Mouse (Mus musculus): Measurements from ENCODE around the gene Rpia.
A peak's percentile ranks its signal among the peaks of the same experiment; 100 is the strongest.

- TF ChIP-seq CTCF (IDR thresholded peaks at IDR 0.05; ENCODE audit: control insufficient read depth, insufficient read depth, insufficient read length) (peak; percentile 66), MAX (IDR thresholded peaks at IDR 0.05) (no peak), CEBPB (IDR thresholded peaks at IDR 0.05; ENCODE audit: low read depth) (no peak), FOSL1 (IDR thresholded peaks at IDR 0.05; ENCODE audit: insufficient read depth, low read length, poor library complexity, severe bottlenecking) (no peak)
Measured at GRCm38 (mm10) chr6:70797581-70798251, 5.7 kb upstream of the Rpia start.

All from C2C12 (cell line).